Mouse (Mus musculus): ENCODE data around the gene Chga. TPM values are rescaled to one million over a fixed set of nuclear protein-coding genes. Genes with fewer than 3 reads are reported as not detected.
A peak's percentile ranks its signal among the peaks of the same experiment; 100 is the strongest.

The Chga gene
- polyA plus RNA-seq, 1 experiment from 2014 or later: 23.5 TPM

DNA sequence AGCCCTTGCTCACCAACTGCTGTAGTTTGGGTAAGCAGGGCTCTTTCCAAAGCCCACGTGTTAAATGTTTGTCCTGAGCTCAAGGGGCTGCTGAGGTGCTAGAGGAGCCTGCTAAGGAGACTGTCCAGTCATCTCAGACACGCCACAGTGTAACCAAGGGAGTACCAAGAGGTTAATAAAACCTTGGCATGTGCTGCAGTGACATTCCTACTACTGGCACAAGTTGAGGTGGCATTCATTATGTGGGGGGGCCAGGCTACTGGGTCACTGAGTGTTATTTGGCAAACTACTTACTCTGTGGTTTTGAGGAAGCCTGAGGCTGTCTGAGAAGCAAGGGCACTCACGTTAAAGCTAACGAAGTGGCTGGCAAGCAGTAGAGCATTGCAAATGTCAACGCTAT lies 16.0 kb downstream of the Chga start:
- Histone ChIP-seq H3K27ac (ENCODE audit: low read depth, low read length) (no peak overlapping the region), H3K4me2 (no peak overlapping the region), H3K9ac (ENCODE audit: low read length) (no peak overlapping the region), H3K4me1 (ENCODE audit: control insufficient read depth, insufficient read depth, low read length) (no peaks in the 10 kb centered on the region), H3K9me3 (ENCODE audit: control insufficient read depth, low read length) (no peaks in the 10 kb centered on the region), H3K27me3 (ENCODE audit: control insufficient read depth, insufficient read depth, low read length) (no peaks in the 10 kb centered on the region), H3K4me3 (ENCODE audit: low read depth, low read length) (no peak overlapping the region), H3K36me3 (ENCODE audit: control insufficient read depth, insufficient read depth, low read length) (no peaks in the 10 kb centered on the region)
- DNase-seq (ENCODE audit: low spot score, missing footprints) (no peak), ATAC-seq (ENCODE audit: low FRiP score) (no peak)
- WGBS: 88% methylated on average over 5 of the region's 5 CpGs

GRCm38 (mm10) chr12:102571666-102572065 lies 16.9 kb downstream of the Chga start:
- H3K27me3 ChIP-seq (ENCODE audit: control insufficient read depth, insufficient read depth, low read length): no peaks in the 10 kb centered on the region
- no peaks in the 10 kb centered on the region for H3K36me3 ChIP-seq (ENCODE audit: control insufficient read depth, insufficient read depth, low read length)
- H3K9ac ChIP-seq (ENCODE audit: low read length): no peak overlapping the region
- H3K27ac ChIP-seq (ENCODE audit: low read depth, low read length): no peak overlapping the region
- H3K9me3 ChIP-seq (ENCODE audit: control insufficient read depth, low read length): no peaks in the 10 kb centered on the region
- 88% methylated on average over 9 of the region's 9 CpGs for WGBS
- no peak overlapping the region for H3K4me3 ChIP-seq (ENCODE audit: low read depth, low read length)
- no peak overlapping the region for H3K4me2 ChIP-seq
- DNase-seq (ENCODE audit: low spot score, missing footprints) (no peak), ATAC-seq (ENCODE audit: low FRiP score) (no peak)
- H3K4me1 ChIP-seq (ENCODE audit: control insufficient read depth, insufficient read depth, low read length): no peaks in the 10 kb centered on the region

DNA sequence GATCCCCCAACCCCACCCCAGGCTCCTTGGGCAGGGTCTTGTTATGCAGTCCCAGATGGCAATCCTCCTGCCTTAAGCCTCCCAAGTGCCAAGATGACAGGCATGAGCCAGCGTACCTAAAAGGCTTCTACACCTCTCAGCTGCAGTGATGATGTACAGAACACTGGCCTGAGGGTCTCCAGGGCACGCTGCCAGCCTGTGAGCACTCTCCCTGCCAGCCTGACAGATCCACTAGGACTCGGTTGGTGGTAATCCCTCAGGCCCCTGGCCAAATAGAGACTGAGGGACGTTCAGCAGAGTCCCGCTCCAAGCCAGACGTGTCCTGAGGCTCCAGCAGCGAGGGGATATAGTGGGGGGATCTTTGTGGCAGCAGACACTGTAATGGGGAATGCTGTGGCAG lies 18.3 kb downstream of the Chga start:
- Histone ChIP-seq H3K27ac (ENCODE audit: low read depth, low read length) (no peak overlapping the region), H3K4me1 (ENCODE audit: control insufficient read depth, insufficient read depth, low read length) (no peaks in the 10 kb centered on the region), H3K9me3 (ENCODE audit: control insufficient read depth, low read length) (no peaks in the 10 kb centered on the region), H3K9ac (ENCODE audit: low read length) (no peak overlapping the region), H3K4me2 (no peak overlapping the region), H3K4me3 (ENCODE audit: low read depth, low read length) (no peak overlapping the region), H3K36me3 (ENCODE audit: control insufficient read depth, insufficient read depth, low read length) (no peaks in the 10 kb centered on the region), H3K27me3 (ENCODE audit: control insufficient read depth, insufficient read depth, low read length) (no peaks in the 10 kb centered on the region)
- ATAC-seq (ENCODE audit: low FRiP score) (no peak), DNase-seq (ENCODE audit: low spot score, missing footprints) (peak; percentile 26)
- 81% methylated on average over 7 of the region's 7 CpGs for WGBS

DNA sequence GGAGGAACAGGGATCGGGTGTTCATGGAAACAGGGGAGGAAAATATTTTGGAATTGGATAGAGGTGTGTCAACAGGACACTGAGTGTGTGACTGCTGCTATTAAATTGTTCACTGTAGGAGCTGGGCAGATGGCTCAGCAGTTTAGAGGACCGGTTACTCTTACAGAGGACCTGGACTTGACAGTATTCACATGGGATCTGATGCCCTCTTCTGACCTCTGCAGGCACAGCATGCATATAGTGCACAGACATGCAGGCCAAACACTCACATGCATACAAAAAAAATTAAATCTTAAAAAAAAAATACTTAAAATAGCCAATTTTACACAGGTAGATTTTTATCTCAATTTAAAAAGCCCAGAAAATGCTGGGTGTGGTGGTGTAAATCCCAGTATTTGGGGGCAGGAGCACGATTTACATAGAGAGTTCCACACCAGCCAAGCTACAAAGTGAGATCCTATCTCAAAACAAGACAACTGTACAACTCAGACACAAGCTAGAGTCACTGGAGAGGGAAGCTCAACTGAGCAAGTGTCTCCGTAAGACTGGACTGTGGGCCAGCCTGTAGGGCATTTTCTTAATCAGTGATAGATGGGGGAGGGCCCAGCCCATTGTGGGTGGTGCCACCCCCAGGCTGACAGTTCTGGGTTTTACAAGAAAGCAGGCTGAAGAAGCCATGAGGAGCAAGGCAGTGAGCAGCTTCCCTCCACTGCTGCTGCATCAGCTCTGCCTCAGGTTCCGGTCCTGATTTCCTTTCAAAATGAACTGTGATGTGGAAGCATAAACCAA lies 21.0 kb downstream of the Chga start:
- Histone ChIP-seq H3K9me3 (ENCODE audit: control insufficient read depth, low read length) (no peaks in the 10 kb centered on the region), H3K27me3 (ENCODE audit: control insufficient read depth, insufficient read depth, low read length) (no peaks in the 10 kb centered on the region), H3K4me3 (ENCODE audit: low read depth, low read length) (no peak overlapping the region), H3K4me2 (no peak overlapping the region), H3K27ac (ENCODE audit: low read depth, low read length) (no peak overlapping the region), H3K36me3 (ENCODE audit: control insufficient read depth, insufficient read depth, low read length) (no peaks in the 10 kb centered on the region), H3K9ac (ENCODE audit: low read length) (no peak overlapping the region), H3K4me1 (ENCODE audit: control insufficient read depth, insufficient read depth, low read length) (no peaks in the 10 kb centered on the region)
- DNase-seq (ENCODE audit: low spot score, missing footprints) (peak; percentile 28), ATAC-seq (ENCODE audit: low FRiP score) (no peak)
- 86% methylated on average over 5 of the region's 5 CpGs for WGBS

DNA sequence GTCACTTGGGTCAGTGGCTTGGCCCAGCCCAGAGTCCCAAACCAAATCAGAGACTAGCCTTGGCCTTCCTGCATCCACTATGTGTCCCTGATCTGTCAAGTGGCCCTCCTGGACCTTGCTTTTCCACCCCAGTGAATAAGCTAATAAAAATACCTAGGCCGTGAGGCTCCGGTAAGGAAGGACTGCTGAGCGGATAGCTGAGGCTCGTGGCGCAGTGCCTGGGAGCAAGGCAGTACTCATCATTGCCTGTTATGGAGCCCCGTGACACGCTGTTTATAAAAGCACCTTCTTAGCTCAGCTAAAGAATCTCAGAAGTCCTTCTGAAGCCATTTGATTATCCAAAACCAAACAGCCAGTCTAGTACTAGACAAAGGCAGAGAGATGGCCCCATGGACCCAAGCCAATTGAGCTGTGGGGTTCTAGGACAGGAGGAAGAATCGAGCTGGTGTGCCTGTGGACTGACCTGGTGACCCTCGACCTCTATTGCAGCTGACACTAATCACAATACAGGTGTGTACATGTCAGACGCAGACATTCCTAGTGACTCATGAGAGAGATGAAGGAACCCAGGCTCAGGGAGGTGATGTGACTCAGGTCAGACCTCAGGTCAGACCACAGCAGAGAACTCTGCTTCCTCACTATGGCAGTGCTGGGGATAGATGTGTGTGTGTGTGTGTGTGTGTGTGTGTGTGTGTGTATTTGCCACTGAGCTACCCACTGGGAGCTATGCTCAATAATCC lies 22.1 kb downstream of the Chga start:
- no peak for ATAC-seq (ENCODE audit: low FRiP score)

DNA sequence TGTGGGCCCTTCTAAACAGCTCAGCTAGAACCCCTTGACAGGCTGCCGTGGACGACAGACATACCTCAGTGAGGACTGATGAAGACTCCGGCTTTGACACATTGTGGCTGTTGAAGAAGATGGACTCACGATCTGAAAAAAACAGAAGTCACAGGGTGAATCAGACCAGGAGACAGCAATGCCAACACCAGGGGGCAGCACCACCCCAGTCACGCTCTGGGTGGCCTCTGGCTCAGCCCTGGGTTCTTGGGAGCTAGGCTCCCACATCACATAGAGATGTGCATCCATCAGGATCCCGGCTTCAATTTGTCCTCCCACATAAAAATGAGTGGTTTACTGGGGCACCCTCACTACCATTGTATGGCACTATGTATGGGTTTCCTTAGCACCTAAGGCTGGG lies 24.3 kb downstream of the Chga start:
- Histone ChIP-seq H3K9ac (ENCODE audit: low read length) (no peak overlapping the region), H3K4me2 (no peak overlapping the region), H3K27ac (ENCODE audit: low read depth, low read length) (no peak overlapping the region), H3K4me3 (ENCODE audit: low read depth, low read length) (no peak overlapping the region), H3K36me3 (ENCODE audit: control insufficient read depth, insufficient read depth, low read length) (no peaks in the 10 kb centered on the region), H3K9me3 (ENCODE audit: control insufficient read depth, low read length) (no peaks in the 10 kb centered on the region), H3K27me3 (ENCODE audit: control insufficient read depth, insufficient read depth, low read length) (no peaks in the 10 kb centered on the region), H3K4me1 (ENCODE audit: control insufficient read depth, insufficient read depth, low read length) (no peaks in the 10 kb centered on the region)
- WGBS: 68% methylated on average over 6 of the region's 6 CpGs
- DNase-seq (ENCODE audit: low spot score, missing footprints) (peak; percentile 97), ATAC-seq (ENCODE audit: low FRiP score) (peak; percentile 80)

More for the DNA sequence above, 22.1 kb downstream of the Chga start:
- no peaks in the 10 kb centered on the region for H3K9me3 ChIP-seq (ENCODE audit: control insufficient read depth, low read length)
- WGBS: 88% methylated on average over 10 of the region's 10 CpGs
- DNase-seq (ENCODE audit: low spot score, missing footprints): no peak
- H3K4me2 ChIP-seq: no peak overlapping the region
- no peaks in the 10 kb centered on the region for H3K36me3 ChIP-seq (ENCODE audit: control insufficient read depth, insufficient read depth, low read length)
- no peaks in the 10 kb centered on the region for H3K4me1 ChIP-seq (ENCODE audit: control insufficient read depth, insufficient read depth, low read length)
- H3K4me3 ChIP-seq (ENCODE audit: low read depth, low read length): no peak overlapping the region
- no peak overlapping the region for H3K27ac ChIP-seq (ENCODE audit: low read depth, low read length)
- H3K9ac ChIP-seq (ENCODE audit: low read length): no peak overlapping the region
- H3K27me3 ChIP-seq (ENCODE audit: control insufficient read depth, insufficient read depth, low read length): no peaks in the 10 kb centered on the region

DNA sequence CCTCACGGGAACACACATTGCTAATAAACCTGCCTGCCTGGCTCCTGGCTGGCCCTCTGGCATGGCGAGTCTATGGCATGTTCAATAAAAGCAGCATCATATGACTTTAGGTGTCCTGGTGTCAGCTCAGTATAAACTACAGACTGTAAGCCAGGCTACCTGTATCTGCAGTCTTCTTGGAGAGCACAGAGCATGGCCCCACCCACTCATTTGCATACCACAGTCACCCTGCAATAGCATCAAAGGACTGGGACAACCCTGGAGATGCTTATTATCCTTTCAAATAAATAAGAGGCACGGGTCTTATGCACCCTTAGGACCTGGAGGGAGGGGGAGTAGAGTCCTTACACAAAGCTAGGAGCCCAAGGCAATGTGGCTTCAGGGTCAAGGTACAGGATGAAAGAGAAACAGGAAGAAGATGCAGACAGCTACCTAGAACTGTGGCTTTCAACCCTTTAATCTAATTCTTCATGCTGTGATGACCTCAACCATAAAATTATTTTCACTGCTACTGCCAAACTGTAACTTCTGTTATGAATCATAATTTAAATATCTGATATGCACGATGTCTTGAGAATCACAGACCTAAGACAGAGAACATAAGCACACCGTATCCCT lies 26.9 kb downstream of the Chga start:
- no peak overlapping the region for H3K4me3 ChIP-seq (ENCODE audit: low read depth, low read length)
- H3K36me3 ChIP-seq (ENCODE audit: control insufficient read depth, insufficient read depth, low read length): no peaks in the 10 kb centered on the region
- no peaks in the 10 kb centered on the region for H3K27me3 ChIP-seq (ENCODE audit: control insufficient read depth, insufficient read depth, low read length)
- DNase-seq (ENCODE audit: low spot score, missing footprints): peak; percentile 31
- H3K9ac ChIP-seq (ENCODE audit: low read length): no peak overlapping the region
- no peaks in the 10 kb centered on the region for H3K9me3 ChIP-seq (ENCODE audit: control insufficient read depth, low read length)
- H3K27ac ChIP-seq (ENCODE audit: low read depth, low read length): no peak overlapping the region
- no peak for ATAC-seq (ENCODE audit: low FRiP score)
- H3K4me2 ChIP-seq: no peak overlapping the region
- 78% methylated on average over 5 of the region's 5 CpGs for WGBS
- H3K4me1 ChIP-seq (ENCODE audit: control insufficient read depth, insufficient read depth, low read length): no peaks in the 10 kb centered on the region

GRCm38 (mm10) chr12:102582441-102582840 lies 27.7 kb downstream of the Chga start:
- H3K27me3 ChIP-seq (ENCODE audit: control insufficient read depth, insufficient read depth, low read length): no peaks in the 10 kb centered on the region
- 85% methylated on average over 11 of the region's 11 CpGs for WGBS
- H3K36me3 ChIP-seq (ENCODE audit: control insufficient read depth, insufficient read depth, low read length): no peaks in the 10 kb centered on the region
- H3K9me3 ChIP-seq (ENCODE audit: control insufficient read depth, low read length): no peaks in the 10 kb centered on the region
- no peak overlapping the region for H3K4me2 ChIP-seq
- H3K9ac ChIP-seq (ENCODE audit: low read length): no peak overlapping the region
- no peak overlapping the region for H3K27ac ChIP-seq (ENCODE audit: low read depth, low read length)
- ATAC-seq (ENCODE audit: low FRiP score): no peak
- H3K4me3 ChIP-seq (ENCODE audit: low read depth, low read length): no peak overlapping the region
- no peaks in the 10 kb centered on the region for H3K4me1 ChIP-seq (ENCODE audit: control insufficient read depth, insufficient read depth, low read length)
- DNase-seq (ENCODE audit: low spot score, missing footprints): no peak

DNA sequence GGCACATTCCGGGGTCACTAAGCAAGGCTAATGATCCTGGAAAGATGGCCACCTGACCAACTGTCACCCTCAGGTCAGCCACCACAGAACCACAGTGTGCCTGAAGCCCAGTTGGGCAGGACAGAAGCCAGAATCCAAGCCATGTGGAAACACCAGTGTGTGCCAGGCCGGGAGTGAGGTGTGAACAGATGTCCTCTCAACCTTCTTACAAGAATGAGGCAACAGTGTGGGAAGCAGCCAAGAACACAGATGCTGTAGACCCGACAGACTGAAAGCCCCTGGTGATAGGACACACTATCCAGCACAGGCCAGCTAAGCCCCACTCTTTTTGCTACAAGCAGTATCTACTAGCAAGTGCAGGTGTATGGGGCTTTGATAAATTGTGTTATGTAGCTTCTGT lies 30.6 kb downstream of the Chga start:
- no peak overlapping the region for H3K27ac ChIP-seq (ENCODE audit: low read depth, low read length)
- no peaks in the 10 kb centered on the region for H3K4me1 ChIP-seq (ENCODE audit: control insufficient read depth, insufficient read depth, low read length)
- H3K4me2 ChIP-seq: no peak overlapping the region
- no peak overlapping the region for H3K9ac ChIP-seq (ENCODE audit: low read length)
- no peak for ATAC-seq (ENCODE audit: low FRiP score)
- no peak for DNase-seq (ENCODE audit: low spot score, missing footprints)
- no peaks in the 10 kb centered on the region for H3K9me3 ChIP-seq (ENCODE audit: control insufficient read depth, low read length)
- H3K36me3 ChIP-seq (ENCODE audit: control insufficient read depth, insufficient read depth, low read length): no peaks in the 10 kb centered on the region
- no peaks in the 10 kb centered on the region for H3K27me3 ChIP-seq (ENCODE audit: control insufficient read depth, insufficient read depth, low read length)
- WGBS: 89% methylated on average over 3 of the region's 3 CpGs
- no peak overlapping the region for H3K4me3 ChIP-seq (ENCODE audit: low read depth, low read length)
